Mouse (Mus musculus): ENCODE data around the gene Syp. TPM values are rescaled to one million over a fixed set of nuclear protein-coding genes. Genes with fewer than 3 reads are reported as not detected.

The Syp gene
- polyA plus RNA-seq, 1 experiment from 2014 or later, result 10.9 TPM

- H3K27me3 ChIP-seq (ENCODE audit: control insufficient read depth, insufficient read depth, low read length), result no peaks in the 10 kb centered on the region
Measured at GRCm38 (mm10) chrX:7690486-7690885, 52.2 kb downstream of the Syp start.

GRCm38 (mm10) chrX:7692862-7693261 is 54.6 kb downstream of the Syp start:
- no peaks in the 10 kb centered on the region for H3K27me3 ChIP-seq (ENCODE audit: control insufficient read depth, insufficient read depth, low read length)
- no peak overlapping the region for H3K4me2 ChIP-seq
- ATAC-seq (ENCODE audit: low FRiP score) (no peak), DNase-seq (ENCODE audit: low spot score, missing footprints) (no peak)
- no peak overlapping the region for H3K9ac ChIP-seq (ENCODE audit: low read length)
- H3K4me3 ChIP-seq (ENCODE audit: low read depth, low read length), result no peak overlapping the region
- H3K27ac ChIP-seq (ENCODE audit: low read depth, low read length), result no peak overlapping the region
- WGBS, result 44% methylated on average over 4 of the region's 4 CpGs
- H3K4me1 ChIP-seq (ENCODE audit: control insufficient read depth, insufficient read depth, low read length), result no peaks in the 10 kb centered on the region
- H3K9me3 ChIP-seq (ENCODE audit: control insufficient read depth, low read length), result no peaks in the 10 kb centered on the region
- no peaks in the 10 kb centered on the region for H3K36me3 ChIP-seq (ENCODE audit: control insufficient read depth, insufficient read depth, low read length)

More at GRCm38 (mm10) chrX:7690486-7690885, 52.2 kb downstream of the Syp start:
- Histone ChIP-seq H3K4me1 (ENCODE audit: control insufficient read depth, insufficient read depth, low read length) (no peaks in the 10 kb centered on the region), H3K36me3 (ENCODE audit: control insufficient read depth, insufficient read depth, low read length) (no peaks in the 10 kb centered on the region), H3K4me3 (ENCODE audit: low read depth, low read length) (no peak overlapping the region), H3K27ac (ENCODE audit: low read depth, low read length) (no peak overlapping the region), H3K9me3 (ENCODE audit: control insufficient read depth, low read length) (no peaks in the 10 kb centered on the region), H3K9ac (ENCODE audit: low read length) (no peak overlapping the region), H3K4me2 (no peak overlapping the region)
- ATAC-seq (ENCODE audit: low FRiP score) (no peak), DNase-seq (ENCODE audit: low spot score, missing footprints) (no peak)
- WGBS, result 51% methylated on average over 3 of the region's 3 CpGs

GRCm38 (mm10) chrX:7696520-7696919 is 58.2 kb downstream of the Syp start:
- WGBS, result 48% methylated on average over 6 of the region's 6 CpGs
- Histone ChIP-seq H3K36me3 (ENCODE audit: control insufficient read depth, insufficient read depth, low read length) (no peaks in the 10 kb centered on the region), H3K9ac (ENCODE audit: low read length) (no peak overlapping the region), H3K4me1 (ENCODE audit: control insufficient read depth, insufficient read depth, low read length) (no peaks in the 10 kb centered on the region), H3K27me3 (ENCODE audit: control insufficient read depth, insufficient read depth, low read length) (no peaks in the 10 kb centered on the region), H3K27ac (ENCODE audit: low read depth, low read length) (no peak overlapping the region), H3K4me3 (ENCODE audit: low read depth, low read length) (no peak overlapping the region), H3K9me3 (ENCODE audit: control insufficient read depth, low read length) (no peaks in the 10 kb centered on the region), H3K4me2 (no peak overlapping the region)
- DNase-seq (ENCODE audit: low spot score, missing footprints) (no peak), ATAC-seq (ENCODE audit: low FRiP score) (peak; percentile 60; the same call in 1 of the 2 replicates)

- H3K9me3 ChIP-seq (ENCODE audit: control insufficient read depth, low read length), result no peaks in the 10 kb centered on the region
- ATAC-seq (ENCODE audit: low FRiP score), result peak; percentile 96
- H3K27me3 ChIP-seq (ENCODE audit: control insufficient read depth, insufficient read depth, low read length), result no peaks in the 10 kb centered on the region
- peak; percentile 90 for DNase-seq (ENCODE audit: low spot score, missing footprints)
- H3K9ac ChIP-seq (ENCODE audit: low read length), result peak within 1 kb of the TSS; percentile 57
- no peak within 1 kb of the TSS for H3K27ac ChIP-seq (ENCODE audit: low read depth, low read length)
- peak within 1 kb of the TSS; percentile 52 for H3K4me3 ChIP-seq (ENCODE audit: low read depth, low read length)
- no peaks in the 10 kb centered on the region for H3K36me3 ChIP-seq (ENCODE audit: control insufficient read depth, insufficient read depth, low read length)
- 10% methylated on average over 33 of the region's 33 CpGs for WGBS
- no peaks in the 10 kb centered on the region for H3K4me1 ChIP-seq (ENCODE audit: control insufficient read depth, insufficient read depth, low read length)
- peak within 1 kb of the TSS; percentile 45 for H3K4me2 ChIP-seq
Measured at GRCm38 (mm10) chrX:7696954-7697381, 58.7 kb downstream of the Syp start, which contains the start of gene Gpkow. TSS of gene Gpkow (plus strand) at chrX:7697131.

Other genes with a start within 250 kb of the Syp start
- gene Foxp3, start 64.8 kb upstream of the Syp start, polyA plus RNA-seq (2014; fragmentation: Nextera tagmentation; extraction: Ambion mirVana), result 0.04 and 0.30 TPM in 2 replicates
- gene Ppp1r3f, start 64.2 kb upstream of the Syp start, polyA plus RNA-seq (2014; fragmentation: Nextera tagmentation; extraction: Ambion mirVana), result 1.8 and 2.0 TPM in 2 replicates
- gene Ccdc22, start 33.0 kb upstream of the Syp start, polyA plus RNA-seq (2014; fragmentation: Nextera tagmentation; extraction: Ambion mirVana), result 22.8 and 27.2 TPM in 2 replicates
- 0.06 TPM in 1 of 2 replicates, not detected in the other for gene Cacna1f, start 31.4 kb upstream of the Syp start, polyA plus RNA-seq (2014; fragmentation: Nextera tagmentation; extraction: Ambion mirVana)
- 1.1 and 2.2 TPM in 2 replicates for gene Prickle3, start 18.8 kb downstream of the Syp start, polyA plus RNA-seq (2014; fragmentation: Nextera tagmentation; extraction: Ambion mirVana)
- gene Plp2, start 32.9 kb downstream of the Syp start, polyA plus RNA-seq (2014; fragmentation: Nextera tagmentation; extraction: Ambion mirVana), result 36.3 and 36.9 TPM in 2 replicates
- gene Magix, start 42.8 kb downstream of the Syp start, polyA plus RNA-seq (2014; fragmentation: Nextera tagmentation; extraction: Ambion mirVana), result not detected in 2 replicates
- 42.8 and 44.4 TPM in 2 replicates for gene Gpkow, start 58.7 kb downstream of the Syp start, polyA plus RNA-seq (2014; fragmentation: Nextera tagmentation; extraction: Ambion mirVana)
- gene Wdr45, start 75.9 kb downstream of the Syp start, polyA plus RNA-seq (2014; fragmentation: Nextera tagmentation; extraction: Ambion mirVana), result 12.8 and 14.1 TPM in 2 replicates
- gene Gm45208, start 83.8 kb downstream of the Syp start, polyA plus RNA-seq (2014; fragmentation: Nextera tagmentation; extraction: Ambion mirVana), result 0.22 TPM in 1 of 2 replicates, not detected in the other
- gene Praf2, start 90.0 kb downstream of the Syp start, polyA plus RNA-seq (2014; fragmentation: Nextera tagmentation; extraction: Ambion mirVana), result 97.5 and 106 TPM in 2 replicates
- 15.8 and 24.1 TPM in 2 replicates for gene Ccdc120, start 112.4 kb downstream of the Syp start, polyA plus RNA-seq (2014; fragmentation: Nextera tagmentation; extraction: Ambion mirVana)
- 19.4 and 20.6 TPM in 2 replicates for gene Tfe3, start 124.1 kb downstream of the Syp start, polyA plus RNA-seq (2014; fragmentation: Nextera tagmentation; extraction: Ambion mirVana)
- gene Gripap1, start 151.3 kb downstream of the Syp start, polyA plus RNA-seq (2014; fragmentation: Nextera tagmentation; extraction: Ambion mirVana), result 51.7 and 52.0 TPM in 2 replicates
- 0.86 and 1.1 TPM in 2 replicates for gene Kcnd1, start 183.8 kb downstream of the Syp start, polyA plus RNA-seq (2014; fragmentation: Nextera tagmentation; extraction: Ambion mirVana)
- 33.9 and 34.8 TPM in 2 replicates for gene Otud5, start 202.9 kb downstream of the Syp start, polyA plus RNA-seq (2014; fragmentation: Nextera tagmentation; extraction: Ambion mirVana)
- gene Pim2, start 239.8 kb downstream of the Syp start, polyA plus RNA-seq (2014; fragmentation: Nextera tagmentation; extraction: Ambion mirVana), result 13.2 and 13.3 TPM in 2 replicates
- gene Slc35a2, start 245.6 kb downstream of the Syp start, polyA plus RNA-seq (2014; fragmentation: Nextera tagmentation; extraction: Ambion mirVana), result 10.1 and 11.2 TPM in 2 replicates

Measured in midbrain, embryonic 11.5 days (tissue).